Mouse (Mus musculus) forebrain, embryonic 11.5 days (tissue): ENCODE data around the gene Itga1. TPM values are rescaled to one million over a fixed set of nuclear protein-coding genes. Genes with fewer than 3 reads are reported as not detected.

ENCODE experiments used
- ATAC-seq: fragments of 200-750 bp; cut with Nextera tagmentation; replicated peaks from 2 replicates; pipeline ENCODE4 v1.8.0; 2017; ENCODE audit warnings: moderate TSS enrichment; ENCODE audit not compliant: low FRiP score
- DNase-seq: peaks from one replicate; pipeline ENCODE4 v3.0.0-alpha.2; 2017; ENCODE audit warnings: low spot score
- H3K27ac ChIP-seq: fragments of 300-500 bp; sonication (generic); 2 replicates; pipeline ENCODE4 v1.5.1; 2014; ENCODE audit warnings: low read depth, low read length
- H3K27me3 ChIP-seq: fragments of 300-500 bp; sonication (generic); 2 replicates; pipeline ENCODE4 v1.6.1; 2014; ENCODE audit warnings: mild to moderate bottlenecking, low read length, mixed read lengths; ENCODE audit not compliant: control insufficient read depth, insufficient read depth
- H3K36me3 ChIP-seq: fragments of 300-500 bp; sonication (generic); 2 replicates; pipeline ENCODE4 v1.6.1; 2014; ENCODE audit warnings: mild to moderate bottlenecking, low read length, moderate library complexity, mixed read lengths; ENCODE audit not compliant: control insufficient read depth, insufficient read depth
- H3K4me1 ChIP-seq: fragments of 300-500 bp; sonication (generic); replicated peaks from 2 replicates; pipeline ENCODE4 v1.6.1; 2014; ENCODE audit warnings: low read length, mixed read lengths; ENCODE audit not compliant: control insufficient read depth, insufficient read depth
- H3K4me2 ChIP-seq: fragments of 300-500 bp; sonication (generic); 2 replicates; pipeline ENCODE4 v1.6.1; 2014; ENCODE audit warnings: low read depth, mild to moderate bottlenecking, low read length, moderate library complexity, mixed read lengths; ENCODE audit not compliant: severe bottlenecking
- H3K4me3 ChIP-seq: fragments of 300-500 bp; sonication (generic); 2 replicates; pipeline ENCODE4 v1.5.1; 2014; ENCODE audit warnings: low read depth, low read length
- H3K9ac ChIP-seq: fragments of 300-500 bp; sonication (generic); 2 replicates; pipeline ENCODE4 v1.6.1; 2014; ENCODE audit warnings: low read length
- H3K9me3 ChIP-seq: fragments of 300-500 bp; sonication (generic); 2 replicates; pipeline ENCODE4 v1.6.1; 2016; ENCODE audit warnings: low read length, mixed read lengths; ENCODE audit not compliant: control insufficient read depth
- WGBS: fragments of 180-500 bp; shearing (Covaris S2); extraction: QIAGEN DNeasy Blood & Tissue Kit; methylation state at CpG from one replicate; pipeline ENCODE4 v1.1.7; 2014; 5-methylcytosine and 5-hydroxymethylcytosine counted together
- polyA plus RNA-seq: library from polyadenylated mRNA; unstranded; fragments of >200 nt; fragmentation: Nextera tagmentation; extraction: Ambion mirVana; gene quantifications from 2 replicates; pipeline ENCODE4 v1.2.1, GENCODE M21; 2014

The Itga1 gene
- polyA plus RNA-seq, 1 experiment from 2014 or later = 5.3 TPM

- 71% methylated on average over 3 of the region's 3 CpGs for WGBS
- no peak overlapping the region for H3K9ac ChIP-seq
- H3K36me3 ChIP-seq = peaks cover 4% of the 10 kb centered on the region; the same call in 1 of the 2 replicates
- ATAC-seq = no peak
- no peak for DNase-seq
- H3K27ac ChIP-seq = no peak overlapping the region
- H3K4me1 ChIP-seq = peaks cover 2% of the 10 kb centered on the region; the same call in 1 of the 2 replicates
- H3K4me3 ChIP-seq = no peak overlapping the region
- H3K27me3 ChIP-seq = no peaks in the 10 kb centered on the region
- H3K9me3 ChIP-seq = no peaks in the 10 kb centered on the region; the same call in 1 of the 2 replicates
- H3K4me2 ChIP-seq = no peak overlapping the region
These were observed 10.3 kb downstream of the Itga1 start for GRCm38 (mm10) chr13:115091511-115091910.

GRCm38 (mm10) chr13:115090977-115091445 lies 10.8 kb downstream of the Itga1 start:
- Histone ChIP-seq H3K27me3 (no peaks in the 10 kb centered on the region), H3K4me2 (peak overlapping the region; percentile 95), H3K9ac (peak overlapping the region; percentile 74; the same call in 1 of the 2 replicates), H3K4me1 (peaks cover 2% of the 10 kb centered on the region; the same call in 1 of the 2 replicates), H3K4me3 (peak overlapping the region; percentile 70), H3K9me3 (no peaks in the 10 kb centered on the region; the same call in 1 of the 2 replicates), H3K36me3 (peaks cover 4% of the 10 kb centered on the region; the same call in 1 of the 2 replicates), H3K27ac (no peak overlapping the region)
- DNase-seq (no peak), ATAC-seq (no peak)
- 52% methylated on average over 9 of the region's 9 CpGs for WGBS

- peak within 1 kb of the TSS; percentile 25; the same call in 1 of the 2 replicates for H3K27ac ChIP-seq
- peak within 1 kb of the TSS; percentile 70 for H3K4me3 ChIP-seq
- ATAC-seq (peak; percentile 96), DNase-seq (peak; percentile 95)
- peak within 1 kb of the TSS; percentile 95 for H3K4me2 ChIP-seq
- H3K4me1 ChIP-seq = peaks cover 2% of the 10 kb centered on the region; the same call in 1 of the 2 replicates
- WGBS = under 1% methylated on average over 60 of the region's 60 CpGs
- H3K9ac ChIP-seq = peak within 1 kb of the TSS; percentile 74
- no peaks in the 10 kb centered on the region for H3K27me3 ChIP-seq
- peaks cover 4% of the 10 kb centered on the region; the same call in 1 of the 2 replicates for H3K36me3 ChIP-seq
- H3K9me3 ChIP-seq = no peaks in the 10 kb centered on the region; the same call in 1 of the 2 replicates
These were observed 11.4 kb downstream of the Itga1 start, which contains the start of gene Pelo for GRCm38 (mm10) chr13:115090069-115090976. Gene Pelo, minus strand, starts transcription at chr13:115090186.

GRCm38 (mm10) chr13:115089395-115090025 lies 12.3 kb downstream of the Itga1 start:
- ATAC-seq = peak; percentile 71
- Histone ChIP-seq H3K9me3 (no peaks in the 10 kb centered on the region; the same call in 1 of the 2 replicates), H3K4me1 (peaks cover 2% of the 10 kb centered on the region; the same call in 1 of the 2 replicates), H3K9ac (peak overlapping the region; percentile 74), H3K27ac (no peak overlapping the region), H3K4me3 (peak overlapping the region; percentile 70), H3K27me3 (no peaks in the 10 kb centered on the region), H3K36me3 (peaks cover 4% of the 10 kb centered on the region; the same call in 1 of the 2 replicates), H3K4me2 (peak overlapping the region; percentile 95)
- DNase-seq = peak; percentile 63
- WGBS = 9% methylated on average over 33 of the region's 35 CpGs

GRCm38 (mm10) chr13:115089020-115089394 lies 12.8 kb downstream of the Itga1 start:
- Histone ChIP-seq H3K27me3 (no peaks in the 10 kb centered on the region), H3K36me3 (peaks cover 4% of the 10 kb centered on the region; the same call in 1 of the 2 replicates), H3K4me3 (peak overlapping the region; percentile 70), H3K4me2 (peak overlapping the region; percentile 95), H3K9ac (peak overlapping the region; percentile 74), H3K27ac (no peak overlapping the region), H3K4me1 (peaks cover 2% of the 10 kb centered on the region; the same call in 1 of the 2 replicates), H3K9me3 (no peaks in the 10 kb centered on the region; the same call in 1 of the 2 replicates)
- DNase-seq = no peak
- no peak for ATAC-seq
- 65% methylated on average over 11 of the region's 11 CpGs for WGBS

GRCm38 (mm10) chr13:115085974-115086373 lies 15.8 kb downstream of the Itga1 start:
- Histone ChIP-seq H3K9ac (no peak overlapping the region), H3K27ac (no peak overlapping the region), H3K4me1 (peaks cover 2% of the 10 kb centered on the region; the same call in 1 of the 2 replicates), H3K36me3 (peaks cover 4% of the 10 kb centered on the region; the same call in 1 of the 2 replicates), H3K27me3 (no peaks in the 10 kb centered on the region), H3K9me3 (no peaks in the 10 kb centered on the region; the same call in 1 of the 2 replicates), H3K4me2 (no peak overlapping the region), H3K4me3 (no peak overlapping the region)
- 91% methylated on average over 6 of the region's 6 CpGs for WGBS
- DNase-seq = no peak
- no peak for ATAC-seq

GRCm38 (mm10) chr13:115082339-115082738 lies 19.4 kb downstream of the Itga1 start:
- 94% methylated on average over 7 of the region's 7 CpGs for WGBS

GRCm38 (mm10) chr13:115079996-115080585 lies 21.7 kb downstream of the Itga1 start:
- H3K4me3 ChIP-seq = no peak overlapping the region

More at GRCm38 (mm10) chr13:115082339-115082738, 19.4 kb downstream of the Itga1 start:
- no peaks in the 10 kb centered on the region for H3K27me3 ChIP-seq
- DNase-seq = no peak
- H3K9me3 ChIP-seq = no peaks in the 10 kb centered on the region; the same call in 1 of the 2 replicates
- no peak overlapping the region for H3K4me2 ChIP-seq
- H3K27ac ChIP-seq = no peak overlapping the region
- no peak overlapping the region for H3K9ac ChIP-seq
- no peak overlapping the region for H3K4me3 ChIP-seq
- no peaks in the 10 kb centered on the region for H3K4me1 ChIP-seq
- ATAC-seq = no peak
- no peaks in the 10 kb centered on the region for H3K36me3 ChIP-seq

More at GRCm38 (mm10) chr13:115079996-115080585, 21.7 kb downstream of the Itga1 start:
- no peak for DNase-seq
- Histone ChIP-seq H3K9ac (no peak overlapping the region), H3K4me1 (no peaks in the 10 kb centered on the region), H3K27ac (no peak overlapping the region), H3K4me2 (no peak overlapping the region), H3K27me3 (no peaks in the 10 kb centered on the region), H3K9me3 (no peaks in the 10 kb centered on the region), H3K36me3 (no peaks in the 10 kb centered on the region)
- 91% methylated on average over 3 of the region's 3 CpGs for WGBS
- ATAC-seq = no peak
